Mouse (Mus musculus): ENCODE data around the gene N4bp2. TPM values are rescaled to one million over a fixed set of nuclear protein-coding genes. Genes with fewer than 3 reads are reported as not detected.
"Not testable (repeated sequence)": the region's sequence is repeated elsewhere in the genome, so short reads cannot be mapped to it uniquely, and the experiment has no call there.

Gene N4bp2
- total RNA-seq (2021) (10 to 100 TPM; 11.1 TPM), polyA plus RNA-seq (2012; rRNA removed) (2.4 and 4.1 TPM in 2 replicates)
- long read RNA-seq, partial matches to known transcripts: 1 of 1 reads
- long read RNA-seq, other reads (novel, unspliced or antisense): 0 of 1 reads

GRCm38 (mm10) chr5:65763088-65763915, at the start of gene N4bp2:
N4bp2 (plus strand) TSS chr5:65763521.
- Histone ChIP-seq H3K27me3 (ENCODE audit: control insufficient read depth, insufficient read depth, low read length) (no peaks in the 10 kb centered on the region), H3K36me3 (ENCODE audit: control insufficient read depth, insufficient read depth, low read length) (peaks cover 3% of the 10 kb centered on the region), H3K4me1 (ENCODE audit: control insufficient read depth, insufficient read depth, low read length) (peaks cover 2% of the 10 kb centered on the region), H3K9ac (ENCODE audit: low read depth, low read length) (peak within 1 kb of the TSS; percentile 98), H3K27ac (peak within 1 kb of the TSS; percentile 99), H3K79me2 (replicated peaks; ENCODE audit: control insufficient read depth, insufficient read depth, low read length) (no peaks in the 10 kb centered on the region), H3K4me3 (peak within 1 kb of the TSS; percentile 63)
- peak; percentile 85 to 86 for DNase-seq
- intact Hi-C loops (cut with DNase I): loop anchor here (2.0 to 10.0 kb wide), 4 partner anchors 65 to 439 kb away; partner anchors contain the start of genes Gm43552, Lias, Pds5a and Rpl9
- TF ChIP-seq EP300 (IDR thresholded peaks at IDR 0.05; ENCODE audit: insufficient read depth, low read depth, low read length) (no peak), POLR2A (IDR thresholded peaks at IDR 0.05; ENCODE audit: insufficient read depth, low read depth, low read length) (no peak), CTCF (IDR thresholded peaks at IDR 0.05) (no peak)
- under 1% methylated on average over 69 of the region's 80 CpGs for WGBS

GRCm38 (mm10) chr5:65715084-65715483, 48.2 kb upstream of the N4bp2 start:
- intact Hi-C loops (cut with DNase I): no loop called here
- no peak for TF ChIP-seq EP300 (IDR thresholded peaks at IDR 0.05; ENCODE audit: insufficient read depth, low read depth, low read length)
- TF ChIP-seq POLR2A (IDR thresholded peaks at IDR 0.05; ENCODE audit: insufficient read depth, low read depth, low read length): no peak
- no peak for TF ChIP-seq CTCF (IDR thresholded peaks at IDR 0.05)
- Histone ChIP-seq H3K4me3 (no peak overlapping the region), H3K36me3 (ENCODE audit: control insufficient read depth, insufficient read depth, low read length) (no peaks in the 10 kb centered on the region), H3K9ac (ENCODE audit: low read depth, low read length) (no peak overlapping the region), H3K4me1 (ENCODE audit: control insufficient read depth, insufficient read depth, low read length) (no peaks in the 10 kb centered on the region), H3K27me3 (ENCODE audit: control insufficient read depth, insufficient read depth, low read length) (no peaks in the 10 kb centered on the region), H3K79me2 (replicated peaks; ENCODE audit: control insufficient read depth, insufficient read depth, low read length) (no peaks in the 10 kb centered on the region), H3K27ac (no peak overlapping the region)
- DNase-seq: no peak
- 89% methylated on average over 6 of the region's 6 CpGs for WGBS

DNA sequence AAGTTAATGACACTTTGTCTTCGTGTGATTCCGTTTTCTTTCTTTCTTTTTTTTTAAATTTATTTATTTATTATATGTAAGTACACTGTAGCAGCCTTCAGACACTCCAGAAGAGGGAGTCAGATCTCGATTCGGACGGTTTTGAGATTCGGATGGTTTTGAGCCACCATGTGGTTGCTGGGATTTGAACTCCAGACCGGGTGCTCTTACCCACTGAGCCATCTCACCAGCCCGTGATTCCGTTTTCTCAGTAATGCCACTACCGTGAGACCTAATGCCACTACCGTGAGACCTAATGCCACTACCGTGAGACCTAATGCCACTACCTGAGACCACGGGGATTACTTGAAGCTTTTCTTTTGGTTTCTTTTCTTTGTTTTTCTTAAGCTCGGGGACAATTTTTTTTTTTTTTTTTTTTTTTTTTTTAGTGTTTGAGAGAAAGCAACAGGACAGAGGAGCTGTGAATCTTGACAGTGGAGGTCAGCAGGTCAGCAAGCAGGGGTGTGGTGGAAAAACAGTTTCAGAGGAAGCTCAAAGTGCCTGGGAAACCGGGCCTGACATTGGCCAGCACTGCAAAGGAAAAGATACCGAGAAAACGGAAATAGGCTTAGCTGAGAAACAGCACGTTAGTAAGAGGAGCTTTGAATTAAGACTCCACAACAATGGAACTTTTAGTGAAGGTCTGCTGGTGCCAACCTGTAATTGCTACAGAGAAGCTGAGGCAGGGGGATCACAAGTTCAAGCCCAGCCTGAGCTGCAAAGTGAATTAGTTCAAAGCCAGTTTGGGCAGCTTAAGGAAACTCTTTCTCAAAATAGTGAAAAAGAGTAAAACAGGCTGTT, 46.0 kb upstream of the N4bp2 start:
- no peaks in the 10 kb centered on the region for H3K36me3 ChIP-seq (ENCODE audit: control insufficient read depth, insufficient read depth, low read length)
- no peak overlapping the region for H3K9ac ChIP-seq (ENCODE audit: low read depth, low read length)
- no peak overlapping the region for H3K27ac ChIP-seq
- no peaks in the 10 kb centered on the region for H3K79me2 ChIP-seq (replicated peaks; ENCODE audit: control insufficient read depth, insufficient read depth, low read length)
- intact Hi-C loops (cut with DNase I): no loop called here
- 70% methylated on average over 18 of the region's 18 CpGs for WGBS
- TF ChIP-seq EP300 (IDR thresholded peaks at IDR 0.05; ENCODE audit: insufficient read depth, low read depth, low read length) (no peak), CTCF (IDR thresholded peaks at IDR 0.05) (no peak)
- peak in 1 of 2 experiments; percentile 20 for DNase-seq
- H3K27me3 ChIP-seq (ENCODE audit: control insufficient read depth, insufficient read depth, low read length): no peaks in the 10 kb centered on the region
- H3K4me1 ChIP-seq (ENCODE audit: control insufficient read depth, insufficient read depth, low read length): no peaks in the 10 kb centered on the region
- no peak overlapping the region for H3K4me3 ChIP-seq

DNA sequence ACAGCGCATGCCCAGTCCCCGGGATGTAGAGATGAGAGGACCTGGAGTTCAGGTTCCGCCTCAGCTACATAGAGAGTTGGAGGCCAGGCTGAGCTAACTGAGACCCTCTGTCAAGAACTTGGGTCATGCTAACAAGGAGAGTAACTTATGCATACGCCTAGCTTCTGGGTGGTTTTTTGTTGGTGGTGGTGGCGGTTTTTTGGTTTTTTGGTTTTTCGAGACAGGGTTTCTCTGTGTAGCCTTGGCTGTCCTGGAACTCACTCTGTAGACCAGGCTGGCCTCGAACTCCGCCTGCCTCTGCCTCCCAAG, 45.5 kb upstream of the N4bp2 start:
- intact Hi-C loops (cut with DNase I); H3K27me3 ChIP-seq (ENCODE audit: control insufficient read depth, insufficient read depth, low read length); H3K4me1 ChIP-seq (ENCODE audit: control insufficient read depth, insufficient read depth, low read length); H3K4me3 ChIP-seq; H3K79me2 ChIP-seq (replicated peaks; ENCODE audit: control insufficient read depth, insufficient read depth, low read length); H3K9ac ChIP-seq (ENCODE audit: low read depth, low read length); H3K27ac ChIP-seq; H3K36me3 ChIP-seq (ENCODE audit: control insufficient read depth, insufficient read depth, low read length); DNase-seq: not testable (repeated sequence)
- WGBS: 89% methylated on average over 8 of the region's 8 CpGs

- Histone ChIP-seq H3K36me3 (ENCODE audit: control insufficient read depth, insufficient read depth, low read length) (no peaks in the 10 kb centered on the region), H3K4me1 (ENCODE audit: control insufficient read depth, insufficient read depth, low read length) (no peaks in the 10 kb centered on the region), H3K9ac (ENCODE audit: low read depth, low read length) (no peak overlapping the region), H3K27me3 (ENCODE audit: control insufficient read depth, insufficient read depth, low read length) (no peaks in the 10 kb centered on the region), H3K79me2 (replicated peaks; ENCODE audit: control insufficient read depth, insufficient read depth, low read length) (no peaks in the 10 kb centered on the region), H3K4me3 (no peak overlapping the region), H3K27ac (no peak overlapping the region)
- WGBS: 37% methylated on average over 3 of the region's 3 CpGs
- DNase-seq: no peak
- TF ChIP-seq CTCF (IDR thresholded peaks at IDR 0.05) (no peak), POLR2A (IDR thresholded peaks at IDR 0.05; ENCODE audit: insufficient read depth, low read depth, low read length) (no peak), EP300 (IDR thresholded peaks at IDR 0.05; ENCODE audit: insufficient read depth, low read depth, low read length) (no peak)
- intact Hi-C loops (cut with DNase I): no loop called here
Observed at GRCm38 (mm10) chr5:65718368-65718767, 45.0 kb upstream of the N4bp2 start.
